Mouse (Mus musculus) gastrocnemius, adult 8-10 months (tissue): Measurements from ENCODE around the gene Hamp2. TPM values are rescaled to one million over a fixed set of nuclear protein-coding genes. Genes with fewer than 3 reads are reported as not detected.
"Not testable (repeated sequence)": the region's sequence is repeated elsewhere in the genome, so short reads cannot be mapped to it uniquely, and the experiment has no call there.

Experiments used
- DNase-seq, 2 experiments: peaks; one replicate each; pipeline ENCODE4 v3.0.0; 2022; ENCODE audit warnings: low spot score in 2 of 2
- total RNA-seq, 4 experiments: library from RNA; stranded (reverse); gene quantifications; 2 replicates each; pipeline ENCODE4 v1.2.4; 2022

Hamp2 gene
- total RNA-seq, 4 experiments from 2014 or later, result not detected

DNA sequence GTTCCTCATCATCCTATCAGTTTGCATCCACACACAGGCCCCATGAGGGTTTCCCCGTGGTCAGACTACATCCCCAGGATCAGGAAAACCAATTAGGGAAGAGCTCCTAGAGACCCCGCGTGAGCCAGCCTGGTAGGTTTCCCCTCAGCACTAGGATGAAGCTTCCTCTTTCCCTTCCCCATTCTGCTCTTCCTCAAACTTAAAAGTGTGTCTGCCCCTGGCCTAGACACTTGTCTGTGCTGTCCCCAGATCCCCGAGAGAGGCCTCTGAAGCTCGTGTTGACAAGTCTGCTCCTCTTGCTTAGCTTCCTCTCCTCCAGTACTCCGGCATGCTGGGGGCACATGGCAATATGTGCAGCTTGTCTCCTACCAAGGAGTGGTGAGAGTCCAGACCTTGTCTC is 29.0 kb upstream of the Hamp2 start:
- no peak for DNase-seq

DNA sequence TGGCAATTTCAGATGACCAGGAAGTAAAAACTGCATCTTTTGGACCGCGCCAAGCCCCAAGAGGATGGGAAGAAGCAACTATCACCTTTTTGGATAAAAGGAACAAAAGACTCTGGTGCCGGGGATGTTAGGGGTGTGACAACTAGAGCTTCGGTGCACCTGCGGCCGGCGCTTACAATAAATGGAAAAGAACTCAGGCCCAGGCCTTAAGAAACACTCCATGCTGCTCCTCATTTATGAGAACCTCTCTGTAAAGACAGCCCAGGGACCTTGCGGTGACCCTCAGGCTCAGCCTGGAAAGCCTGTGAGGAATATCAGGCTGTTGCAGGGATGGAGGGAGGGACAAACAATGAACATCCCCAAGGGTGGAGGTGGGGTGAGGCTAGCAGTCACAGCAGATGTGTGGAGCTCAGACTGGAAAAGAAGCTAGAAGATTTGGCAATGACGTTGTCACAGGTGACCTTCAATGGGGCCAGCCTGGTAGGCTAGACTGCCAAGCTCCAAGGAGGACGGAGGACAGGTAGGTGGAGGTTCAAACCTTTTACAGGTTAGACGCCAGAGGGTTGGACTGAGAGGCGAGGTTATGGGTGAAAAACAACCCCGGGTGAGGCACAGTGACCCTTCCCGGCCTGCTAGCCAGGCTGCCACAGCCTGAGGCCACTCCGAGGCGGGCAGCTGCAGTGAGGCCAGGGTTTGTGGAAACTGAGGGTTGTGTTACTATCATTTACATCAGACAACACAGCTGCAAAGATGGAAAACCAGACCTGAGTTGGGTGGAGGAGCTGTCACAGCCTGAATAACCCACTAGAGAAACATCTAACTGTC is 28.2 kb upstream of the Hamp2 start:
- DNase-seq, result no peak

GRCm38 (mm10) chr7:30949902-30950301 is 25.4 kb upstream of the Hamp2 start:
- DNase-seq, result not testable (repeated sequence)

GRCm38 (mm10) chr7:30945876-30946275 is 21.4 kb upstream of the Hamp2 start:
- no peak for DNase-seq

DNA sequence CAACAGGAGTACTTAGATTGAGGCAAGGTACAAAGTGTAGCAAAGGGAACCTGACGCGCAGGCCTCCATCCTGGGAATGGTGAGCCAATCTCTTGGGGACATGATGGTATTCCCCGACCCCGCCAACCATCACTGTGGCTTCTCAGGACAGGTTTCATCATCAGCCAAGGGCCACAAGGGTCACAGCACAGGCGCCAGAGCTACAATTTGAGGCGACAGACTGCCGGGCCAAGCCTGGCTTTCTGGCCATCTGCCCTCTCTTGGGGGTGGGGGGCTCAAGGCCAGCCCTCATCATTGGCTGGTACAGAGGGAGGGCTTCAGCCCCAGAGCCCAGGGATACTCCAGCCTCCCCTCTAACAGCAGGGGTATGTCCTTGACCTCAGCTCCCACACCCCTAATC is 21.0 kb upstream of the Hamp2 start:
- not testable (repeated sequence) for DNase-seq

GRCm38 (mm10) chr7:30944706-30945105 is 20.2 kb upstream of the Hamp2 start:
- DNase-seq, result not testable (repeated sequence)

- no peak for DNase-seq
Measured at GRCm38 (mm10) chr7:30943909-30944635, 19.6 kb upstream of the Hamp2 start, which contains the start of gene Hamp. Gene Hamp (minus strand): TSS chr7:30944032.

DNA sequence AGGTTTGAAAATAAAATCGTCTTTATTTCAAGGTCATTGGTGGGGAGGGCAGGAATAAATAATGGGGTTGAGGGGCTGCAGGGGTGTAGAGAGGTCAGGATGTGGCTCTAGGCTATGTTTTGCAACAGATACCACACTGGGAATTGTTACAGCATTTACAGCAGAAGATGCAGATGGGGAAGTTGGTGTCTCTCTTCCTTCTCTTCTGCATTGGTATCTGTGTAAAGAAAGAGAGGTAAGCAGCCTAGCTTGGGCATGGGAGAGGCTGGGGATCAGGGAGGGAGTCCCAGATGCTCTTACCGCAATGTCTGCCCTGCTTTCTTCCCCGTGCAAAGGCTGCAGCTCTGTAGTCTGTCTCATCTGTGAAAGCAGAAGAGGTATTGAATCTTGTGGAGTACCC is 17.9 kb upstream of the Hamp2 start:
- DNase-seq, result not testable (repeated sequence)

- not testable (repeated sequence) for DNase-seq
Measured at GRCm38 (mm10) chr7:30940070-30940469, 15.6 kb upstream of the Hamp2 start.

GRCm38 (mm10) chr7:30935422-30936099 is 11.1 kb upstream of the Hamp2 start:
- not testable (repeated sequence) for DNase-seq

DNA sequence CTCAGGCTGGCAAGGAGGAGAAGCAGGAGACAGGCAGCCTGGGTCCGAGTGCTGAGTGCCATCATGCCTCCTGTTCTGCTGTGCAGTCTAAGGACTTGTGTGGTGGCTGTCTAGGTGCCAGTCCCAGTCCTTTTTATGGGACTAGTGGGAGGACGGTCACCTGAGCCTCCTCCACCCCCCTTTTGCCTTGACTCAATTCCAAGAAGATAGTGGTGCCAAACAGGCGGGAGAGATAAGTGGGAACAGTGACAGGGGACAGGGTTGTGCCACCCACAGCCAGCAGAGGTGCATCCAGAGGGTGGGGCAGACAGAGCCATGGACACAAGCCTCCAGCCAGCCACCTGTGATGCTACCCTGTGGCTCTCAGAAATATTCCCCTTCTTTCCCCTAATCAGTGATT is 410 bp downstream of the Hamp2 start:
- DNase-seq, result no peak

DNA sequence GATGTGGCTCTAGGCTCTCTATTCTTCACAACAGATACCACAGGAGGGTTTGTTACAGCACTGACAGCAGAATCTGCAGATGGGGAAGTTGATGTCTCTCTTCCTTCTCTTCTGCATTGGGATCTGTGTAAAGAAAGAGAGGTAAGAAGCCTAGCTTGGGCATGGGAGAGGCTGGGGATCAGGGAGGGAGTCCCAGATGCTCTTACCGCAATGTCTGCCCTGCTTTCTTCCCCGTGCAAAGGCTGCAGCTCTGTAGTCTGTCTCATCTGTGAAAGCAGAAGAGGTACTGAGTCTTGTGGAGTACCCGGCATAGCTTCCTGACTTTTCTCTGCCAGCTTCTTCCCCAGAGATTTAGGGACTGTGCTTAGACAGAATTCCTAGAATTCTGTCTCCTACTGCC is 2.0 kb downstream of the Hamp2 start:
- not testable (repeated sequence) for DNase-seq

DNA sequence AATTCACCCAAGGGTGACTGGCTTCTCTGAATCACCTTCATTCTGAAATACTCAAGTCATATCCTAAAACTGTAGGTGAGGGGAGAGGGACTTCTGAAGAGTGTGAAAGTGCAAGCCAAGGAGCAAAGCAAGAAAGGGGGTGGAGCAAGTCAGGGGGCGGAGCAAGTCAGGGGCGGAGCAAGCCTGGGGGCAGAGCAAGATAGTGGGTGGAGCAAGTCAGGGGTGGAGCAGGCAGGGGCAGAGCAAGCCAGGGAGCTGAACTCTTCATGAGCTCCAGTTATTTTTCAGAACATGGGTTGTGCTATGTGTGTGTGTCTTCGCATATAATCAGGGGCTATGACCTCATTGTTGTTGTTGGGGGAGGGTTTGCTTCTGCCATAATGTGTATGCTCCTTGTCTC is 4.3 kb downstream of the Hamp2 start:
- DNase-seq, result no peak

DNA sequence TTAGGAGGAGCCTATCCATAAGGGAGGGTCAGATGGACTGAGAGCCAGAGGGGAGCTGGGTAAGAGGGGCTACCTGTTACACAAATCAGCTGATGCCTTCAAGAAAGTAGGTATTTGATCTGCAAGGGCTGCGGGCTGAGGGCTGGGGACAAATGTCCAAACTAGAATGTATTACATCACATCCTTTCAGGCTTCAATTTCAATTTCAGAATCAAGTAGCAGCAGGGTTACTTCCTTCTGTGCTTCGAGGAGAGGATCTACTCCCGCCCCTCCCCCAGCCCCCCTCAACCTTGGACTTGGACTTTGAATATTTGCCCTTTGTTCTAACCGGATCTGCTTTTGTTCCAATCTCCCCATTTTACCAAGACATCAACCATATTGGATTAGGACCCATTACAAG is 7.3 kb downstream of the Hamp2 start:
- DNase-seq, result no peak

GRCm38 (mm10) chr7:30916713-30917112 is 7.8 kb downstream of the Hamp2 start:
- DNase-seq, result no peak

DNA sequence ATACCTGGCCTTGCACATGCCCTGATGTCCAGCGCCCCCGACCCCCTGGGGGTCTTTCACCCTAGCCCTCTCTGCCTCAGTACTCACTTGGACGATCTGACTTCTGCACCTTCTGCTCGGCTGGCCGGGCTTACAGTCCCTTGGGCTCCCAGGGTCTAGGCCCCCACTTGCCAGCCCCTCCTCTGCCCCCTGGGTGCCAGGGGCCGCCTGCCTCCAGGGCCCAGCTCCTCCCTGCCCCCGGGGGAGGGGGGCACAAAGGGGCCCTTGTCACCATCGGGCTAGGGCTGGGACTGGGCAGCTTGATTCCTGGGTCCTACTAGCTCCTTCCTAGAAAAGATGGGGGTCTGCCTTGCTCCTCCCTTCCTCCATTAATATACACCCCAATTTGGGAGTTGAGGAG is 9.7 kb downstream of the Hamp2 start, which contains the start of gene Mag:
TSS of gene Mag (minus strand) at position 142 of the 400 bp plus-strand sequence.
- no peak for DNase-seq

GRCm38 (mm10) chr7:30909773-30910172 is 14.7 kb downstream of the Hamp2 start:
- DNase-seq, result no peak

DNA sequence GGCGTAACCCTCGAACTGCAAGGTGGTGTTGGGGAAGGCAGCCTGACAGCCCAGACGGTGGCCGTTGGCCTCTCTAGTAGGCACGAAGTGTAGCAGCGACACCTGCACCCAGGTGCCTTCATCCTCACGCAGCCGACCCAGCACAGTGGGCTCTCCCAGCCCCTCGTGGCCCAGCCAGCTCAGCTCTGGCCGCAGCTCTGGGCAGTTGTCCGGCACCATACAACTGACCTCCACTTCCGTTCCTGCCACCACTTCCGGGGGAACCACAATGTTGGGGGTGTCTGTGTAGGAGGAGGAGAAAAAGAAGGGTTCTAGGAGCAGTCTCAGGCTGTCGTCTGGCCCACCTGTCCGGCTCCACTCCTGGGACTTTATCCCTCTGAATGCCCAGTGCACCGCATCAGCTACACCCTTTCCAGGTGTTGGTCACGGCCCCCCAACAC is 15.5 kb downstream of the Hamp2 start:
- no peak for DNase-seq

- DNase-seq, result no peak
Measured at GRCm38 (mm10) chr7:30908277-30908991, 16.0 kb downstream of the Hamp2 start.

DNA sequence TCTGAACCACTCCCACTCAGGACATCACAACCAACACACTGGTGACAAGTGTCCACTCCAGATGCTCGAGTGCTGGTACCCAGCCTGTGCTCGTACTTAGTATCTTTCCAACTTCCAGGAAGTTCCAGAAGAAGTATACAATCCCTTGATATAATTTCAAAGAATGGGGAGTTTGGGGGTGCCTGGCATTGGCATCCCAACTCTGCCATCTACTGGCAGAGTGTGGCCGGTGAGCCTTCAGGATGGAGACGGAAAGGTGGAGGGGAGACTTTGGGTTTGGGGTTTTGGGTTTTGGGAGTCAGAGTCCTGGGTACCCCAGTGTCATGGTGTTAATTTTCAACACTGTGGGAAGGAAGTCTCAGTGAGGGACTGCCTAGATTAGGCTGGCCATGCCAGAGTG is 20.4 kb downstream of the Hamp2 start:
- no peak for DNase-seq

- no peak for DNase-seq
Measured at GRCm38 (mm10) chr7:30895217-30895616, 29.3 kb downstream of the Hamp2 start.
